Mouse (Mus musculus): Measurements from ENCODE around the gene Dcun1d4. TPM values are rescaled to one million over a fixed set of nuclear protein-coding genes. Genes with fewer than 3 reads are reported as not detected.
"Not testable (repeated sequence)": the region's sequence is repeated elsewhere in the genome, so short reads cannot be mapped to it uniquely, and the experiment has no call there.

The Dcun1d4 gene
- polyA plus RNA-seq, 1 experiment from 2014 or later, result 43.8 TPM

GRCm38 (mm10) chr5:73566119-73566518 is 85.3 kb downstream of the Dcun1d4 start:
- Histone ChIP-seq H3K4me1 (no peaks in the 10 kb centered on the region), H3K36me3 (peaks cover 10% of the 10 kb centered on the region), H3K27me3 (ENCODE audit: low read depth, poor library complexity, severe bottlenecking) (no peaks in the 10 kb centered on the region), H3K4me3 (no peak overlapping the region), H3K27ac (no peak overlapping the region), H3K9me3 (replicated peaks) (no peaks in the 10 kb centered on the region)
- WGBS, result 92% methylated on average over 5 of the region's 5 CpGs
- DNase-seq (ENCODE audit: low spot score), result no peak

GRCm38 (mm10) chr5:73566892-73567291 is 86.1 kb downstream of the Dcun1d4 start:
- peaks cover 3% of the 10 kb centered on the region; the same call in 1 of the 2 replicates for H3K36me3 ChIP-seq
- no peak for DNase-seq (ENCODE audit: low spot score)
- H3K4me3 ChIP-seq, result no peak overlapping the region
- no peaks in the 10 kb centered on the region for H3K9me3 ChIP-seq (replicated peaks)
- H3K27ac ChIP-seq, result no peak overlapping the region
- WGBS, result 76% methylated on average over 4 of the region's 4 CpGs
- H3K27me3 ChIP-seq (ENCODE audit: low read depth, poor library complexity, severe bottlenecking), result no peaks in the 10 kb centered on the region
- no peaks in the 10 kb centered on the region for H3K4me1 ChIP-seq

- WGBS, result 79% methylated on average over 5 of the region's 5 CpGs
- no peaks in the 10 kb centered on the region for H3K9me3 ChIP-seq (replicated peaks)
- H3K27me3 ChIP-seq (ENCODE audit: low read depth, poor library complexity, severe bottlenecking), result no peaks in the 10 kb centered on the region
- DNase-seq (ENCODE audit: low spot score), result no peak
- H3K4me1 ChIP-seq, result peaks cover 3% of the 10 kb centered on the region; the same call in 1 of the 2 replicates
- H3K4me3 ChIP-seq, result no peak overlapping the region
- no peaks in the 10 kb centered on the region for H3K36me3 ChIP-seq
- H3K27ac ChIP-seq, result no peak overlapping the region
Observed at GRCm38 (mm10) chr5:73569181-73569580, 88.4 kb downstream of the Dcun1d4 start.

- 92% methylated on average over 6 of the region's 6 CpGs for WGBS
- no peak for DNase-seq (ENCODE audit: low spot score)
Observed at GRCm38 (mm10) chr5:73571395-73572156, 90.8 kb downstream of the Dcun1d4 start.

GRCm38 (mm10) chr5:73572846-73573245 is 92.0 kb downstream of the Dcun1d4 start:
- Histone ChIP-seq H3K4me3 (no peak overlapping the region), H3K4me1 (peaks cover 15% of the 10 kb centered on the region), H3K9me3 (replicated peaks) (no peaks in the 10 kb centered on the region), H3K27me3 (ENCODE audit: low read depth, poor library complexity, severe bottlenecking) (no peaks in the 10 kb centered on the region), H3K27ac (no peak overlapping the region), H3K36me3 (no peaks in the 10 kb centered on the region)
- DNase-seq (ENCODE audit: low spot score), result no peak
- 94% methylated on average over 2 of the region's 2 CpGs for WGBS

More at GRCm38 (mm10) chr5:73571395-73572156, 90.8 kb downstream of the Dcun1d4 start:
- no peaks in the 10 kb centered on the region for H3K9me3 ChIP-seq (replicated peaks)
- H3K27ac ChIP-seq, result no peak overlapping the region
- no peaks in the 10 kb centered on the region for H3K36me3 ChIP-seq
- H3K4me3 ChIP-seq, result no peak overlapping the region
- peaks cover 14% of the 10 kb centered on the region for H3K4me1 ChIP-seq
- H3K27me3 ChIP-seq (ENCODE audit: low read depth, poor library complexity, severe bottlenecking), result no peaks in the 10 kb centered on the region

- 75% methylated on average over 7 of the region's 7 CpGs for WGBS
- H3K4me1 ChIP-seq, result peaks cover 15% of the 10 kb centered on the region
- H3K9me3 ChIP-seq (replicated peaks), result no peaks in the 10 kb centered on the region
Observed at GRCm38 (mm10) chr5:73573789-73574188, 93.0 kb downstream of the Dcun1d4 start.

GRCm38 (mm10) chr5:73574616-73575015 is 93.8 kb downstream of the Dcun1d4 start:
- H3K27me3 ChIP-seq (ENCODE audit: low read depth, poor library complexity, severe bottlenecking), result no peaks in the 10 kb centered on the region
- H3K27ac ChIP-seq, result no peak overlapping the region
- H3K9me3 ChIP-seq (replicated peaks), result no peaks in the 10 kb centered on the region
- H3K36me3 ChIP-seq, result no peaks in the 10 kb centered on the region
- H3K4me3 ChIP-seq, result no peak overlapping the region
- peaks cover 15% of the 10 kb centered on the region for H3K4me1 ChIP-seq
- no peak for DNase-seq (ENCODE audit: low spot score)
- WGBS, result 91% methylated on average over 4 of the region's 4 CpGs

More at GRCm38 (mm10) chr5:73573789-73574188, 93.0 kb downstream of the Dcun1d4 start:
- Histone ChIP-seq H3K36me3 (no peaks in the 10 kb centered on the region), H3K4me3 (no peak overlapping the region), H3K27ac (no peak overlapping the region), H3K27me3 (ENCODE audit: low read depth, poor library complexity, severe bottlenecking) (no peaks in the 10 kb centered on the region)
- DNase-seq (ENCODE audit: low spot score), result no peak

- no peak for DNase-seq (ENCODE audit: low spot score)
- Histone ChIP-seq H3K27me3 (ENCODE audit: low read depth, poor library complexity, severe bottlenecking) (no peaks in the 10 kb centered on the region), H3K9me3 (replicated peaks) (no peaks in the 10 kb centered on the region), H3K4me3 (no peak overlapping the region), H3K36me3 (no peaks in the 10 kb centered on the region), H3K27ac (no peak overlapping the region), H3K4me1 (peaks cover 15% of the 10 kb centered on the region)
- WGBS, result 72% methylated on average over 7 of the region's 7 CpGs
Observed at GRCm38 (mm10) chr5:73576708-73577107, 95.9 kb downstream of the Dcun1d4 start.

GRCm38 (mm10) chr5:73578131-73578530 is 97.3 kb downstream of the Dcun1d4 start:
- no peaks in the 10 kb centered on the region for H3K36me3 ChIP-seq
- H3K4me1 ChIP-seq, result peaks cover 15% of the 10 kb centered on the region
- H3K27me3 ChIP-seq (ENCODE audit: low read depth, poor library complexity, severe bottlenecking), result no peaks in the 10 kb centered on the region
- H3K9me3 ChIP-seq (replicated peaks), result no peaks in the 10 kb centered on the region
- DNase-seq (ENCODE audit: low spot score), result no peak
- WGBS, result 92% methylated on average over 3 of the region's 3 CpGs
- no peak overlapping the region for H3K4me3 ChIP-seq
- H3K27ac ChIP-seq, result no peak overlapping the region

GRCm38 (mm10) chr5:73584011-73584410 is 103.2 kb downstream of the Dcun1d4 start:
- H3K4me1 ChIP-seq; DNase-seq (ENCODE audit: low spot score); H3K36me3 ChIP-seq; H3K27ac ChIP-seq; H3K4me3 ChIP-seq; H3K9me3 ChIP-seq (replicated peaks); H3K27me3 ChIP-seq (ENCODE audit: low read depth, poor library complexity, severe bottlenecking): not testable (repeated sequence)
- 91% methylated on average over 6 of the region's 6 CpGs for WGBS

GRCm38 (mm10) chr5:73585212-73586115 is 104.7 kb downstream of the Dcun1d4 start:
- Histone ChIP-seq H3K9me3 (replicated peaks) (no peaks in the 10 kb centered on the region), H3K4me1 (no peaks in the 10 kb centered on the region), H3K4me3 (no peak overlapping the region), H3K27me3 (ENCODE audit: low read depth, poor library complexity, severe bottlenecking) (no peaks in the 10 kb centered on the region), H3K27ac (no peak overlapping the region), H3K36me3 (no peaks in the 10 kb centered on the region)
- DNase-seq (ENCODE audit: low spot score), result no peak
- WGBS, result 41% methylated on average over 7 of the region's 7 CpGs

GRCm38 (mm10) chr5:73586597-73586996 is 105.8 kb downstream of the Dcun1d4 start:
- Histone ChIP-seq H3K27me3 (ENCODE audit: low read depth, poor library complexity, severe bottlenecking) (no peaks in the 10 kb centered on the region), H3K4me3 (no peak overlapping the region), H3K36me3 (no peaks in the 10 kb centered on the region), H3K4me1 (no peaks in the 10 kb centered on the region), H3K9me3 (replicated peaks) (no peaks in the 10 kb centered on the region), H3K27ac (no peak overlapping the region)
- 81% methylated on average over 4 of the region's 4 CpGs for WGBS
- no peak for DNase-seq (ENCODE audit: low spot score)

GRCm38 (mm10) chr5:73587119-73587518 is 106.3 kb downstream of the Dcun1d4 start:
- Histone ChIP-seq H3K4me1 (no peaks in the 10 kb centered on the region), H3K27me3 (ENCODE audit: low read depth, poor library complexity, severe bottlenecking) (no peaks in the 10 kb centered on the region), H3K27ac (no peak overlapping the region), H3K4me3 (no peak overlapping the region), H3K9me3 (replicated peaks) (no peaks in the 10 kb centered on the region), H3K36me3 (no peaks in the 10 kb centered on the region)
- no peak for DNase-seq (ENCODE audit: low spot score)
- WGBS, result 71% methylated on average over 3 of the region's 3 CpGs

Measured in limb, embryonic 10.5 days (tissue).